Mouse (Mus musculus) cerebellum, adult 2 months (tissue): ENCODE results near the gene Rfc2.

Experiments used
- CTCF ChIP-seq: fragments of 200-500 bp; IDR thresholded peaks from 2 replicates; pipeline ENCODE4 v1.5.1; 2011; ENCODE audit warnings: low read depth, mild to moderate bottlenecking, control low read depth, low read length, moderate library complexity, borderline replicate concordance; ENCODE audit not compliant: insufficient read depth
- POLR2A ChIP-seq: fragments of 200-500 bp; IDR thresholded peaks from 2 replicates; pipeline ENCODE4 v1.6.1; 2011; ENCODE audit warnings: low read length, control low read depth, borderline replicate concordance; ENCODE audit not compliant: insufficient read depth

DNA sequence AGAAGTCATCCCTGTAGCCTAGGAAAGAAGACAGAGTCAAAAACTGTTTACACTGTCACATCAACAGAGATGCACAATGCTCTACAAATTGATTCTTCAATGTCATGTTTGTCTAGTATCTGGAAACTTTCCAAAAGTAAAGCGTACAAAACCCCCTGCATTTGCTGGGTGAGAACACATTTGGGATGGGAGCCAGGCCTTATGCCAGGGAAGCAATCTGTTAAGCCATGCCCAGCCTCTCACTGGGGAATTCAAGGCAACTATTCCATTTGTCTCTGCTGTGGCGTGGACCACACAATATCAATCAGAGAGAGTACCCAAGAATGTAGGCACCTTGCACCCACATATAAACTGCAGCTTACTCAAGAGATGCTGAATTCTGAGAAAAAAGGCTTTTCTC, 40.9 kb downstream of the Rfc2 start:
- no peak for TF ChIP-seq CTCF
- TF ChIP-seq POLR2A, result no peak
